Mouse (Mus musculus) liver, embryonic 12.5 days (tissue): ENCODE measurements around the gene Clic1. TPM values are rescaled to one million over a fixed set of nuclear protein-coding genes. Genes with fewer than 3 reads are reported as not detected.

ENCODE experiments used
- ATAC-seq: fragments of 200-750 bp; cut with Nextera tagmentation; 2 replicates; pipeline ENCODE4 v1.8.0; 2017; ENCODE audit warnings: moderate number of reproducible peaks, mild to moderate bottlenecking, moderate library complexity
- H3K27ac ChIP-seq: fragments of 300-500 bp; sonication (generic); 2 replicates; pipeline ENCODE4 v1.5.1; 2016; ENCODE audit warnings: mild to moderate bottlenecking
- H3K27me3 ChIP-seq: fragments of 300-500 bp; sonication (generic); replicated peaks from 2 replicates; pipeline ENCODE4 v1.6.1; 2016; ENCODE audit warnings: mild to moderate bottlenecking, moderate library complexity
- H3K36me3 ChIP-seq: fragments of 300-500 bp; sonication (generic); 2 replicates; pipeline ENCODE4 v1.6.1; 2016; ENCODE audit warnings: mild to moderate bottlenecking, moderate library complexity
- H3K4me1 ChIP-seq: fragments of 300-500 bp; sonication (generic); 2 replicates; pipeline ENCODE4 v1.6.1; 2016
- H3K4me2 ChIP-seq: fragments of 300-500 bp; sonication (generic); 2 replicates; pipeline ENCODE4 v1.6.1; 2016; ENCODE audit warnings: mild to moderate bottlenecking, moderate library complexity
- H3K4me3 ChIP-seq: fragments of 300-500 bp; sonication (generic); 2 replicates; pipeline ENCODE4 v1.5.1; 2016; ENCODE audit warnings: mild to moderate bottlenecking, moderate library complexity
- H3K9ac ChIP-seq: fragments of 300-500 bp; sonication (generic); 2 replicates; pipeline ENCODE4 v1.6.1; 2016; ENCODE audit warnings: mild to moderate bottlenecking, moderate library complexity
- H3K9me3 ChIP-seq: fragments of 300-500 bp; sonication (generic); replicated peaks from 2 replicates; pipeline ENCODE4 v1.6.1; 2016; ENCODE audit warnings: mild to moderate bottlenecking, moderate library complexity
- WGBS: fragments of 180-500 bp; shearing (Covaris S2); methylation state at CpG from one replicate; pipeline ENCODE4 v1.1.7; 2016; ENCODE audit not compliant: insufficient replicate concordance; 5-methylcytosine and 5-hydroxymethylcytosine counted together
- polyA plus RNA-seq: library from polyadenylated mRNA; unstranded; fragments of >200 nt; fragmentation: Nextera tagmentation; extraction: Ambion mirVana; gene quantifications from 2 replicates; pipeline ENCODE4 v1.2.1, GENCODE M21; 2016

Gene Clic1
- polyA plus RNA-seq, 1 experiment from 2014 or later = 162 TPM

DNA sequence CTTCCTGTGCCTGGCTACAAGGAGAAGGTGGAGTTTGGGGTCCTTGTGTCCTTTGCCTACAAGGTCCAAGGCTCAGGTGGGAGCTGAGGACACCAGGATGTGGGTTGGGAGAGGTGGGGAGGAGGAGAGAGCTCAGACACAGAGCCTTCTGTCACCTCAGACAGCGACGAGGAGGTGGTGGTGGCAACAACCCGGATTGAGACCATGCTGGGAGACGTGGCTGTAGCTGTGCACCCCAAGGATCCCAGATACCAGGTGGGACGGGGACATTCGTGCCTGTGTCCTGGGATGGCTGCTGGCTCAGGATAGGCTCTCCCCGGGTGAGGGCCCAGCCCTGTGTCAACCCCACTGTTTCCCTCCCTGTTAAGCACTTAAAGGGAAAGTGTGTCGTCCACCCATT is 38.3 kb upstream of the Clic1 start:
- Histone ChIP-seq H3K36me3 (peaks cover 100% of the 10 kb centered on the region), H3K4me3 (no peak overlapping the region), H3K4me2 (no peak overlapping the region), H3K27ac (no peak overlapping the region), H3K27me3 (no peaks in the 10 kb centered on the region), H3K9me3 (no peaks in the 10 kb centered on the region), H3K4me1 (peaks cover 6% of the 10 kb centered on the region), H3K9ac (no peak overlapping the region)
- WGBS = 86% methylated on average over 8 of the region's 8 CpGs
- no peak for ATAC-seq

DNA sequence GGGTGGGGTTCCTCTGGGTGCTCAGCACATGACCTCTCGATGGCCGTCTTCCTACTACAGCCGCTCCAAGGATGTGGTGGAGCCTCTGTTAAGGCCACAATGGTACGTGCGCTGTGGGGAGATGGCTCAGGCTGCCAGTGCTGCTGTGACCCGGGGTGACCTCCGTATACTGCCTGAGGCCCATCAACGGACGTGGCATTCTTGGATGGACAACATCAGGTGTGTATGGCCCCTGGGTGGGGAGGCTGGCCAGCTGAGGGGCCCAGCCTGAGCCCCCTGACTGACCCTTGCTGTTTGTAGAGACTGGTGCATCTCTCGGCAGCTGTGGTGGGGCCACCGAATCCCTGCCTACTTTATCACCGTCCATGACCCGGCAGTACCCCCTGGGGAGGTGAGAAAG is 37.3 kb upstream of the Clic1 start:
- no peaks in the 10 kb centered on the region for H3K27me3 ChIP-seq
- no peak overlapping the region for H3K4me3 ChIP-seq
- peaks cover 13% of the 10 kb centered on the region for H3K4me1 ChIP-seq
- peaks cover 97% of the 10 kb centered on the region for H3K36me3 ChIP-seq
- 82% methylated on average over 13 of the region's 13 CpGs for WGBS
- H3K4me2 ChIP-seq = no peak overlapping the region
- H3K9ac ChIP-seq = no peak overlapping the region
- H3K9me3 ChIP-seq = no peaks in the 10 kb centered on the region
- ATAC-seq = no peak
- no peak overlapping the region for H3K27ac ChIP-seq

DNA sequence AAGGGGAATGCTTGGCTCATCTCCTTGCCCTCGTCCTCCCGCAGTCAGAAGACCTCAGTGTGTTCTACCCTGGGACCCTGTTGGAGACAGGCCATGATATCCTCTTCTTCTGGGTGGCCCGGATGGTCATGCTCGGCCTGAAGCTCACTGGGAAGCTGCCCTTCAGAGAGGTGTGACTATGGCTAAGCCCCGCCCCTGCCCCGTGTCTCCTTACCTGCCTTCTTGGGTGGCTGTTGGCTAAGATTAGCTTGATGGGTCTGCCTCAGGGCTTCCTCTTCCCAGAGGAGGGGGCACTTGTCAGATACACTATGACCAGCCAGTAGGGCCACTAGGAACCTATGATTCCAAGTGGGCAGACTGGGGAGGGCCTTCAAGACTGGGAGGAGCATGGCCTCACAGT is 36.5 kb upstream of the Clic1 start:
- Histone ChIP-seq H3K27ac (no peak overlapping the region), H3K9ac (no peak overlapping the region), H3K4me2 (no peak overlapping the region), H3K4me3 (no peak overlapping the region), H3K4me1 (peaks cover 20% of the 10 kb centered on the region), H3K36me3 (peaks cover 89% of the 10 kb centered on the region), H3K27me3 (no peaks in the 10 kb centered on the region), H3K9me3 (no peaks in the 10 kb centered on the region)
- no peak for ATAC-seq
- WGBS = 77% methylated on average over 6 of the region's 6 CpGs

DNA sequence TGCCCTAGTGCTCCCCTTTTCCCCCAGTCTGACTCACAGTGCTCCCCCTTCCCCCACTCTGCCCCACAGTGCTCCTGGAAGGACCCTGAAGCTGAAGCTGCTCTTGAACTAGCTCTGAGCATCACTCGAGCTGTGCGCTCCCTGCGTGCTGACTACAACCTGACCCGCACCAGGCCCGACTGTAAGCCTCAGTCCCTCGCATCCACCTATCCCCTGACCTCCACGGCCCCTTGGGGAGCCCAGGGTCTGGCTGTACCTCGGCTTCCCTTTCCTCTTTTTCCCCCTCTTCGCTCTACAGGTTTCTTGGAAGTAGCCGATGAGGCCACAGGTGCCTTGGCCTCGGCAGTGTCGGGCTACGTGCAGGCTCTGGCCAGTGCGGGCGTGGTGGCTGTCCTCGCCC is 34.5 kb upstream of the Clic1 start:
- Histone ChIP-seq H3K9ac (no peak overlapping the region), H3K9me3 (no peaks in the 10 kb centered on the region), H3K36me3 (peaks cover 69% of the 10 kb centered on the region), H3K27ac (no peak overlapping the region), H3K27me3 (no peaks in the 10 kb centered on the region), H3K4me2 (no peak overlapping the region), H3K4me3 (no peak overlapping the region), H3K4me1 (peaks cover 21% of the 10 kb centered on the region)
- no peak for ATAC-seq
- WGBS = 90% methylated on average over 16 of the region's 16 CpGs

DNA sequence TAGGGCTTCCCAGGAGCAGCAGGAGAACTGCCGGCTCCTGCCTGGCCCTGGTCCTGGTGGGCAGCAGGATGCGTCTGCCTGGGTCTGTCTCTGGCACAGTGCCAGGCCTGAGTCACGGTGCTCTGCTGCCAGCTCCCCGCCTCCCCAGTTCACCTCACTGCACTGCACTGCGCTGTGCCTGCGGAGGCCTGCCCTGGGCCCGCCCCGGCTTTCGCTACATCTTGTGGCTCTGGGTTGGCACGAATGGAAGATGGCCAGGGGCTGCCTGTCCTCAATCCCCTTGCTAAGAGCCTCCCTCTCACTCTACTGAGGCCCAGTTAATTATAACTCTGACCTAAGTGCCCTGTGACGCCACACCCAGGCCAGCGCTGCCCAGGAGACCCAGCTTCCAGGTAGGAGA is 33.4 kb upstream of the Clic1 start, which contains the start of gene Vwa7:
TSS of gene Vwa7 (plus strand) at position 204 of the 400 bp plus-strand sequence.
- peak; percentile 17; the same call in 1 of the 2 replicates for ATAC-seq
- H3K27me3 ChIP-seq = no peaks in the 10 kb centered on the region
- WGBS = 81% methylated on average over 12 of the region's 12 CpGs
- no peak within 1 kb of the TSS for H3K4me3 ChIP-seq
- H3K4me2 ChIP-seq = no peak within 1 kb of the TSS
- no peaks in the 10 kb centered on the region for H3K9me3 ChIP-seq
- H3K4me1 ChIP-seq = peaks cover 30% of the 10 kb centered on the region
- H3K27ac ChIP-seq = 0 out of 2 replicates have a peak within 1 kb of the TSS, but pooled peaks have one; percentile 2
- H3K36me3 ChIP-seq = peaks cover 58% of the 10 kb centered on the region
- no peak within 1 kb of the TSS for H3K9ac ChIP-seq

DNA sequence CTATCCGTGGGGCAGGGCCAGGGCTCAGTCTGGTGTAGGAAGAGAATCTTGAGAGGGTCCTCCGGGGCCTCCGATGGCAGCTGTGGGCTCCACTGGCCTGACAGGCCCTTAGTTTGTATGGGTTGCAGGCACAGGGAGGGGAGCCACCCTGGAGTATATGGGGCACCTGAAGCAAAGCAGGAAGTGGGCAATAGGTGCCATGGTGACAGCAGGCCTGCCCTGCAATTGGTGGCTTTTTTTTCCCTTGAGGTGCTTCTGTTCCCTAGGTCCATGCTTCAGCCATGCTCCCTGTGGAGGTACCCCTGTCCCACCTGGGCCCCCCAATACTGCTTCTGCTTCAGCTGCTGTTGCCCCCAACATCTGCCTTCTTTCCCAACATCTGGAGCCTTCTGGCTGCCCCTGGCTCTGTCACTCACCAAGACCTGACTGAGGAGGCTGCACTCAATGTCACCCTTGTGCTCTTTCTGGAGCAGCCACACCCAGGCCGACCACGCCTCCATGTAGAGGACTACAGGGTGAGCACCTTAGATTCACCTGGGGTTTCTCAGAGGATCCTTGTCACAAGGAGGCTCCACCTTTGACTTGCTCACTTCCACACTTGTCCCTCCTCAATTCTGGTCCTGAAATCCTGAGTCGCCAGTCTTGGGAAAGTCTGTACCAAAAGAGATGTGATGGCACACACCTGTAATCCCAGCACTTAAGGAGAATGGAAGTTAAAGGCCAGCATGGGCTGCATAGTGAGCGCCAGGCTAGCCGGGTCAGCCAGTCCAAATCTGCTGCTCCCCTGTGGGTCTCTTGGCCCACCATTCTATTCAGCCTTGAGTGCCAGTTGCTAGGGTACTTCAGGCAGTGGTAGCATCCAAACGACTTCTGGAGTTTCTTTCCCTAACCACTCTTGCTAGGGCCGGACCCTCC is 32.7 kb upstream of the Clic1 start:
- H3K9ac ChIP-seq = no peak overlapping the region
- no peaks in the 10 kb centered on the region for H3K27me3 ChIP-seq
- 72% methylated on average over 10 of the region's 10 CpGs for WGBS
- H3K36me3 ChIP-seq = peaks cover 51% of the 10 kb centered on the region
- H3K9me3 ChIP-seq = no peaks in the 10 kb centered on the region
- 0 out of 2 replicates have a peak overlapping the region, but pooled peaks have one; percentile 2 for H3K27ac ChIP-seq
- no peak overlapping the region for H3K4me2 ChIP-seq
- peaks cover 37% of the 10 kb centered on the region for H3K4me1 ChIP-seq
- no peak for ATAC-seq
- H3K4me3 ChIP-seq = no peak overlapping the region

DNA sequence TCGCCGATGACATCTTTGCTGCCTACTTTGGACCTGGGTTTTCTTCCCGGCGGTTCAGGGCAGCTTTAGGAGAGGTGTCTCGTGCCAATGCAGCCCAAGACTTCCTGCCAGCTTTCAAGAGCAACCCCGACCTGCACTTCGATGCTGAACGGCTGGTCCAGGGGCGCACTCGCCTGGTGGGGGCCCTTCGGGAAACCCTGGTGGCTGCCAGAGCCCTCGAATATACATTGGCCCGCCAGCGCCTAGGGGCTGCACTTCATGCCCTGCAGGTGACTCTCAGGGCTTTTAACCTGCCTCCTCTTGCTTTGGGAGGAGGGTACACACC is 32.1 kb upstream of the Clic1 start:
- H3K9ac ChIP-seq = no peak overlapping the region
- no peak overlapping the region for H3K27ac ChIP-seq
- no peaks in the 10 kb centered on the region for H3K9me3 ChIP-seq
- H3K4me2 ChIP-seq = no peak overlapping the region
- no peaks in the 10 kb centered on the region for H3K27me3 ChIP-seq
- H3K4me1 ChIP-seq = peaks cover 43% of the 10 kb centered on the region
- H3K36me3 ChIP-seq = peaks cover 45% of the 10 kb centered on the region
- no peak overlapping the region for H3K4me3 ChIP-seq
- no peak for ATAC-seq
- WGBS = 68% methylated on average over 14 of the region's 14 CpGs

DNA sequence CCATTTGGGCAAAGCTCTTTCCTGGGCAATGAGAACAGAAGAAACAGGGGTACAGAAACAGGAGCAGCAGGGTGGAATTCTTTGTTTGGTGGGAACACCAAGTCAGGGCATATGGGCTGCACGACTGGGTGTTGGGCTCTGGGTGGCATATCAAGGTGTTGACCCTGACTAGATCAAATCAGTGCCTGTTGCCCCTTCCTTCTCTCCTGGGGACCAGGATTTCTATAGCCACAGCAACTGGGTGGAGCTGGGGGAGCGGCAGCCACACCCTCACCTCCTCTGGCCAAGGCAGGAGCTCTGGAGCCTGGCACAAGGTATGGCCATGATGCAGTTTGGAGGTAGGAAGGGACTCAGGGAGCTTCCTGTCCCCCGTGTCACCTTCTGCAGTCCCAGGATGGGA is 31.6 kb upstream of the Clic1 start:
- no peak for ATAC-seq
- 56% methylated on average over 3 of the region's 3 CpGs for WGBS

DNA sequence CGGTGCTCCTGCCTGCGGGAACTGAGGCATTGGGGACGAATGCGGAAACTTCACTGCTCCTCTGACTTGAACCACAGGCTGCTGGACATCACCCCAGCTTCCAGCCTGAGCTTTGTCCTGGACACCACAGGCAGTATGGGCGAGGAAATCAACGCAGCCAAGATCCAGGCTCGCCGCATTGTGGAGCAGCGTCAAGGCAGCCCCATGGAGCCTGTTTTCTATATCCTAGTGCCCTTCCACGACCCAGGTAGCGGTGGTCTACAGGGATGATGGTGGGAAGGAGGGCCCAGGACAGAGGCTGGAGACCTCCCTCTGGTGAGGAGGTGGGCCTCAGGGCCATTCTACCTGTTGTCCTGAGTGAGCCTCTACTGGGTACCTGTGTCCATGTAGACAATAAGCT is 29.9 kb upstream of the Clic1 start:
- no peak for ATAC-seq

More for the DNA sequence above, 31.6 kb upstream of the Clic1 start:
- Histone ChIP-seq H3K4me2 (no peak overlapping the region), H3K36me3 (peaks cover 40% of the 10 kb centered on the region), H3K9ac (no peak overlapping the region), H3K9me3 (no peaks in the 10 kb centered on the region), H3K27ac (no peak overlapping the region), H3K4me3 (no peak overlapping the region), H3K4me1 (peaks cover 48% of the 10 kb centered on the region), H3K27me3 (no peaks in the 10 kb centered on the region)

DNA sequence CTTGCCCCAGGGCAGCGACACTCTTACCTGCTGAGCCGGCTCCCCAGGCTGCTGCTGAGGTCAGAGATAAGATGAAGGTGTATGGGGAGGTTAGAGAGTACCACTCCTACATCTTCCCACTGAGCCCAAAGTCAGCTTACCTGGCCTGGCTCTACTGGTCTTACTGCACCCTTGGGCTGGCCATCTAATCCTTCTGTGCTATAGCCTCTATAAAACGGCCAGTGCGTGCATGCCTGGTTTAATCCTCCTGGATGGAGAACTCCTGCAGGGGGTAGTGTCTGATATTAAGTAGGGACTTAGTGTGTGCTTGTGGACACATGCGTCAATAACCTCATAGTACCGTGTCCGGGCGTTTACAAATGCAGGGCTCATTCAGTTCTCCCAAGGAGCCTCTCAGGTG is 29.2 kb upstream of the Clic1 start:
- Histone ChIP-seq H3K9me3 (no peaks in the 10 kb centered on the region), H3K4me3 (no peak overlapping the region), H3K36me3 (peaks cover 16% of the 10 kb centered on the region), H3K4me2 (no peak overlapping the region), H3K27ac (no peak overlapping the region), H3K27me3 (0 out of 2 replicates have a peak, but pooled peaks cover 3% of the 10 kb centered on the region), H3K9ac (no peak overlapping the region), H3K4me1 (peaks cover 71% of the 10 kb centered on the region)
- 74% methylated on average over 8 of the region's 8 CpGs for WGBS
- ATAC-seq = no peak

More for the DNA sequence above, 29.9 kb upstream of the Clic1 start:
- H3K27me3 ChIP-seq = 0 out of 2 replicates have a peak, but pooled peaks cover 3% of the 10 kb centered on the region
- no peak overlapping the region for H3K4me2 ChIP-seq
- H3K27ac ChIP-seq = no peak overlapping the region
- no peak overlapping the region for H3K4me3 ChIP-seq
- no peak overlapping the region for H3K9ac ChIP-seq
- peaks cover 65% of the 10 kb centered on the region for H3K4me1 ChIP-seq
- peaks cover 23% of the 10 kb centered on the region for H3K36me3 ChIP-seq
- H3K9me3 ChIP-seq = no peaks in the 10 kb centered on the region
- 81% methylated on average over 11 of the region's 11 CpGs for WGBS

DNA sequence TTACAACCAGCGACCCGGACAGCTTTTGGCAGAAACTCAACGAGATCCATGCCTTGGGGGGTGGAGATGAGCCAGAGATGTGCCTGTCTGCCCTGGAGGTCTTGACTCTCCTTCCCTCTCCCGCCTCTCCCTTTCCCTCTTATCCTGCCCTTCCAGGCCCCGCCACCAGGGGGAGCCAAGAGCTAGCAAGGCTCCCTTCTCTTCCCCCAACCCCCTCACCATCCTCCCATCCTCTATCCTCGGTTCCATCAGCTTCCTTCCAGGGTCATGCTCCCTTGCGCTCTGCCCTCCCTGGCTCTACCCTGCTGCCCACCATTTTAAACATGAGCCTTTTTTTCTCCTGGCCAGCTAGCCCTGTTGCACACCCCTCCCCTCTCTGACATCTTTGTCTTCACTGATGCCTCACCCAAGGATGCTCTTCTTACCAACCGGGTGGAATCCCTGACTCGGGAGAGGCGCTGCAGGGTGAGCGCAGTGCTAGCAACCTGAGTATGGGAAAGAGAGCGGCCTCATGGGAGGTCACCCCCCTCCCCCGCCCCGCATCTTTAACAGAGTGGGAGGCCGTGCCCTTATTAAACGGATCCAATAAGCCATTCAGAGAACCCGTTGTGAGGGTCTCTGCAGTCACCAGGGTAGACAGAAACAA is 28.5 kb upstream of the Clic1 start:
- Histone ChIP-seq H3K27me3 (0 out of 2 replicates have a peak, but pooled peaks cover 3% of the 10 kb centered on the region), H3K9me3 (no peaks in the 10 kb centered on the region), H3K4me2 (peak overlapping the region; percentile 57), H3K27ac (peak overlapping the region; percentile 77), H3K4me1 (peaks cover 74% of the 10 kb centered on the region), H3K4me3 (peak overlapping the region; percentile 18), H3K9ac (peak overlapping the region; percentile 47; the same call in 1 of the 2 replicates), H3K36me3 (peaks cover 9% of the 10 kb centered on the region)
- peak; percentile 13; the same call in 1 of the 2 replicates for ATAC-seq
- 3% methylated on average over 17 of the region's 17 CpGs for WGBS

DNA sequence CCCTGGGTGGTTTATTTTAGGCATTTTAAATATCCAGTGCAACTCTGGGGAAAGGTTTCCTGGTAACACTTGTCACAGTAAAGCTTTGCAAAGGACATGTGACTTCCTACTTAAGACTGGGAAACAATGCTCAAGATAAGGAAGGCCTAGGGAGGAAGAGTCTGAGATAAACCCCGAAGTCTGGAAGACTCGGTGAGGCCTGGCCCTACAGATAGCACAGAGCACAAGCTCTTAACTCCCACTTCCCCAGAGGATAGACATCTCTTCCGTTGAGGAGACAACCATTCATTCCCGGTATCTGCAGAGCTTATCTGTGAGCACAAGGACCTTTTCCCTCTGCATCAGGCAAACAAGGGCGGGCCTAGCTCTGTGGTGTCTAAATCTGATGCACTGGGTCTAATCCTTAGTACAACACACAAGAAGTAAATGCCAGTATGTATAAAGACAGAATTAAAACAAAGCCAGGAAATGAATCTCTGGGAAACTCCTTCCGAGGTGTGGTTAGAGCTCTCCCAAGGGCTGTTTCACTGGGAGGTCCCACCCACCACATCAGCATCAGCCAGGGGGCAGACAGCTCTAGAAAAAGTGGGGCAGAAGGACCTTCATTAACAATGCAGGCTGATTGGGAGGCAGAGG is 27.8 kb upstream of the Clic1 start:
- peak; percentile 90 for ATAC-seq
- Histone ChIP-seq H3K27ac (peak overlapping the region; percentile 77), H3K9ac (no peak overlapping the region), H3K4me2 (peak overlapping the region; percentile 57), H3K36me3 (peaks cover 2% of the 10 kb centered on the region), H3K9me3 (no peaks in the 10 kb centered on the region), H3K4me3 (no peak overlapping the region), H3K27me3 (0 out of 2 replicates have a peak, but pooled peaks cover 3% of the 10 kb centered on the region), H3K4me1 (peaks cover 70% of the 10 kb centered on the region)
- WGBS = 5% methylated on average over 6 of the region's 6 CpGs
